Mouse (Mus musculus) heart, embryonic 12.5 days (tissue): ENCODE data around the gene Sqor. TPM values are rescaled to one million over a fixed set of nuclear protein-coding genes. Genes with fewer than 3 reads are reported as not detected.

Experiments
- ATAC-seq: fragments of 200-750 bp; cut with Nextera tagmentation; 2 replicates; pipeline ENCODE4 v1.8.0; 2017; ENCODE audit warnings: moderate TSS enrichment, moderate library complexity; ENCODE audit not compliant: insufficient number of reproducible peaks, low FRiP score
- H3K27ac ChIP-seq: fragments of 300-500 bp; sonication (generic); 2 replicates; pipeline ENCODE4 v1.5.1; 2016; ENCODE audit warnings: mild to moderate bottlenecking, moderate library complexity; ENCODE audit not compliant: poor library complexity, severe bottlenecking
- H3K27me3 ChIP-seq: fragments of 300-500 bp; sonication (generic); replicated peaks from 2 replicates; pipeline ENCODE4 v1.6.1; 2016; ENCODE audit warnings: mild to moderate bottlenecking, moderate library complexity
- H3K36me3 ChIP-seq: fragments of 300-500 bp; sonication (generic); 2 replicates; pipeline ENCODE4 v1.6.1; 2016; ENCODE audit warnings: mild to moderate bottlenecking, moderate library complexity
- H3K4me1 ChIP-seq: fragments of 300-500 bp; sonication (generic); replicated peaks from 2 replicates; pipeline ENCODE4 v1.6.1; 2016; ENCODE audit warnings: mild to moderate bottlenecking
- H3K4me2 ChIP-seq: fragments of 300-500 bp; sonication (generic); 2 replicates; pipeline ENCODE4 v1.6.1; 2016; ENCODE audit warnings: mild to moderate bottlenecking, moderate library complexity
- H3K4me3 ChIP-seq: fragments of 300-500 bp; sonication (generic); 2 replicates; pipeline ENCODE4 v1.5.1; 2016; ENCODE audit warnings: mild to moderate bottlenecking
- H3K9ac ChIP-seq: fragments of 300-500 bp; sonication (generic); 2 replicates; pipeline ENCODE4 v1.6.1; 2016; ENCODE audit warnings: mild to moderate bottlenecking, moderate library complexity
- H3K9me3 ChIP-seq: fragments of 300-500 bp; sonication (generic); replicated peaks from 2 replicates; pipeline ENCODE4 v1.6.1; 2016; ENCODE audit warnings: mild to moderate bottlenecking, moderate library complexity
- WGBS: fragments of 180-500 bp; shearing (Covaris S2); methylation state at CpG from one replicate; pipeline ENCODE4 v1.1.7; 2016; 5-methylcytosine and 5-hydroxymethylcytosine counted together
- polyA plus RNA-seq: library from polyadenylated mRNA; unstranded; fragments of >200 nt; fragmentation: Nextera tagmentation; extraction: Ambion mirVana; gene quantifications from 2 replicates; pipeline ENCODE4 v1.2.1, GENCODE M21; 2016

Sqor gene
- 3.0 and 5.4 TPM in 2 replicates for polyA plus RNA-seq

- peak within 1 kb of the TSS; percentile 96 for H3K4me2 ChIP-seq
- H3K4me1 ChIP-seq: 0 out of 2 replicates have a peak, but pooled peaks cover 3% of the 10 kb centered on the region
- H3K27ac ChIP-seq: no peak within 1 kb of the TSS
- H3K27me3 ChIP-seq: peaks cover 13% of the 10 kb centered on the region
- H3K9ac ChIP-seq: peak within 1 kb of the TSS; percentile 61
- peak within 1 kb of the TSS; percentile 57 for H3K4me3 ChIP-seq
- no peaks in the 10 kb centered on the region for H3K9me3 ChIP-seq
- ATAC-seq: peak; percentile 81
- WGBS: 1% methylated on average over 45 of the region's 46 CpGs
- H3K36me3 ChIP-seq: no peaks in the 10 kb centered on the region
These were observed at the start of gene Sqor for GRCm38 (mm10) chr2:122765071-122765793. TSS of gene Sqor (plus strand) at chr2:122765237.

GRCm38 (mm10) chr2:122716301-122716842 is 48.7 kb upstream of the Sqor start:
- H3K4me2 ChIP-seq: no peak overlapping the region
- no peak overlapping the region for H3K4me3 ChIP-seq
- H3K27me3 ChIP-seq: no peaks in the 10 kb centered on the region
- H3K36me3 ChIP-seq: no peaks in the 10 kb centered on the region
- no peak overlapping the region for H3K9ac ChIP-seq
- 69% methylated on average over 3 of the region's 3 CpGs for WGBS
- H3K9me3 ChIP-seq: no peaks in the 10 kb centered on the region
- no peaks in the 10 kb centered on the region for H3K4me1 ChIP-seq
- no peak overlapping the region for H3K27ac ChIP-seq
- no peak for ATAC-seq

GRCm38 (mm10) chr2:122719232-122719631 is 45.8 kb upstream of the Sqor start:
- no peak for ATAC-seq
- Histone ChIP-seq H3K9ac (no peak overlapping the region), H3K9me3 (no peaks in the 10 kb centered on the region), H3K4me3 (no peak overlapping the region), H3K27ac (no peak overlapping the region), H3K36me3 (no peaks in the 10 kb centered on the region), H3K27me3 (no peaks in the 10 kb centered on the region), H3K4me2 (no peak overlapping the region), H3K4me1 (no peaks in the 10 kb centered on the region)
- 60% methylated on average over 1 of the region's 1 CpGs for WGBS

GRCm38 (mm10) chr2:122720564-122720963 is 44.5 kb upstream of the Sqor start:
- Histone ChIP-seq H3K4me3 (no peak overlapping the region), H3K9me3 (no peaks in the 10 kb centered on the region), H3K36me3 (no peaks in the 10 kb centered on the region), H3K27ac (no peak overlapping the region), H3K4me2 (no peak overlapping the region), H3K4me1 (no peaks in the 10 kb centered on the region), H3K27me3 (no peaks in the 10 kb centered on the region), H3K9ac (no peak overlapping the region)
- ATAC-seq: no peak
- 72% methylated on average over 3 of the region's 3 CpGs for WGBS

- 54% methylated on average over 10 of the region's 10 CpGs for WGBS
- no peaks in the 10 kb centered on the region for H3K36me3 ChIP-seq
- H3K4me1 ChIP-seq: no peaks in the 10 kb centered on the region
- no peak overlapping the region for H3K9ac ChIP-seq
- no peak overlapping the region for H3K4me3 ChIP-seq
- no peak overlapping the region for H3K4me2 ChIP-seq
- no peaks in the 10 kb centered on the region for H3K27me3 ChIP-seq
- no peak overlapping the region for H3K27ac ChIP-seq
- H3K9me3 ChIP-seq: no peaks in the 10 kb centered on the region
- no peak for ATAC-seq
These were observed 39.4 kb upstream of the Sqor start for GRCm38 (mm10) chr2:122725604-122726003.

GRCm38 (mm10) chr2:122731456-122731855 is 33.6 kb upstream of the Sqor start:
- 57% methylated on average over 2 of the region's 2 CpGs for WGBS
- Histone ChIP-seq H3K9ac (no peak overlapping the region), H3K36me3 (no peaks in the 10 kb centered on the region), H3K9me3 (no peaks in the 10 kb centered on the region), H3K4me2 (no peak overlapping the region), H3K27me3 (peaks cover 19% of the 10 kb centered on the region; the same call in 1 of the 2 replicates), H3K27ac (no peak overlapping the region), H3K4me3 (no peak overlapping the region), H3K4me1 (no peaks in the 10 kb centered on the region; the same call in 1 of the 2 replicates)
- no peak for ATAC-seq

- WGBS: under 1% methylated on average over 54 of the region's 59 CpGs
- Histone ChIP-seq H3K4me3 (peak within 1 kb of the TSS; percentile 78), H3K27ac (peak within 1 kb of the TSS; percentile 79), H3K4me2 (peak within 1 kb of the TSS; percentile 68), H3K9me3 (no peaks in the 10 kb centered on the region), H3K27me3 (peaks cover 14% of the 10 kb centered on the region; the same call in 1 of the 2 replicates), H3K4me1 (peaks cover 9% of the 10 kb centered on the region), H3K36me3 (peaks cover 9% of the 10 kb centered on the region), H3K9ac (peak within 1 kb of the TSS; percentile 89)
- ATAC-seq: peak; percentile 94
These were observed 26.9 kb upstream of the Sqor start, which contains the start of gene Bloc1s6 for GRCm38 (mm10) chr2:122737894-122738830. TSS of gene Bloc1s6 (plus strand) at chr2:122738503.

GRCm38 (mm10) chr2:122739023-122739422 is 26.0 kb upstream of the Sqor start:
- no peaks in the 10 kb centered on the region for H3K9me3 ChIP-seq
- H3K36me3 ChIP-seq: peaks cover 13% of the 10 kb centered on the region
- H3K27ac ChIP-seq: no peak overlapping the region
- peaks cover 9% of the 10 kb centered on the region for H3K4me1 ChIP-seq
- peak overlapping the region; percentile 89 for H3K9ac ChIP-seq
- no peak for ATAC-seq
- H3K4me2 ChIP-seq: peak overlapping the region; percentile 68
- WGBS: 31% methylated on average over 7 of the region's 7 CpGs
- peaks cover 13% of the 10 kb centered on the region; the same call in 1 of the 2 replicates for H3K27me3 ChIP-seq
- peak overlapping the region; percentile 78 for H3K4me3 ChIP-seq

- Histone ChIP-seq H3K4me2 (no peak overlapping the region), H3K4me1 (no peaks in the 10 kb centered on the region), H3K27me3 (no peaks in the 10 kb centered on the region), H3K36me3 (peaks cover 56% of the 10 kb centered on the region), H3K4me3 (no peak overlapping the region), H3K9ac (no peak overlapping the region), H3K9me3 (no peaks in the 10 kb centered on the region), H3K27ac (no peak overlapping the region)
- ATAC-seq: no peak
- 83% methylated on average over 9 of the region's 9 CpGs for WGBS
These were observed 18.6 kb upstream of the Sqor start for GRCm38 (mm10) chr2:122746461-122746860.

GRCm38 (mm10) chr2:122753739-122754343 is 11.2 kb upstream of the Sqor start:
- H3K4me1 ChIP-seq: no peaks in the 10 kb centered on the region
- H3K4me2 ChIP-seq: no peak overlapping the region
- no peak overlapping the region for H3K9ac ChIP-seq
- no peak overlapping the region for H3K27ac ChIP-seq
- H3K27me3 ChIP-seq: peaks cover 3% of the 10 kb centered on the region; the same call in 1 of the 2 replicates
- no peak overlapping the region for H3K4me3 ChIP-seq
- H3K36me3 ChIP-seq: peaks cover 9% of the 10 kb centered on the region; the same call in 1 of the 2 replicates
- ATAC-seq: no peak
- 12% methylated on average over 7 of the region's 7 CpGs for WGBS
- no peaks in the 10 kb centered on the region for H3K9me3 ChIP-seq
